10 mouse cellular contexts compared by ENCODE assay signal in the genomic region with DNA sequence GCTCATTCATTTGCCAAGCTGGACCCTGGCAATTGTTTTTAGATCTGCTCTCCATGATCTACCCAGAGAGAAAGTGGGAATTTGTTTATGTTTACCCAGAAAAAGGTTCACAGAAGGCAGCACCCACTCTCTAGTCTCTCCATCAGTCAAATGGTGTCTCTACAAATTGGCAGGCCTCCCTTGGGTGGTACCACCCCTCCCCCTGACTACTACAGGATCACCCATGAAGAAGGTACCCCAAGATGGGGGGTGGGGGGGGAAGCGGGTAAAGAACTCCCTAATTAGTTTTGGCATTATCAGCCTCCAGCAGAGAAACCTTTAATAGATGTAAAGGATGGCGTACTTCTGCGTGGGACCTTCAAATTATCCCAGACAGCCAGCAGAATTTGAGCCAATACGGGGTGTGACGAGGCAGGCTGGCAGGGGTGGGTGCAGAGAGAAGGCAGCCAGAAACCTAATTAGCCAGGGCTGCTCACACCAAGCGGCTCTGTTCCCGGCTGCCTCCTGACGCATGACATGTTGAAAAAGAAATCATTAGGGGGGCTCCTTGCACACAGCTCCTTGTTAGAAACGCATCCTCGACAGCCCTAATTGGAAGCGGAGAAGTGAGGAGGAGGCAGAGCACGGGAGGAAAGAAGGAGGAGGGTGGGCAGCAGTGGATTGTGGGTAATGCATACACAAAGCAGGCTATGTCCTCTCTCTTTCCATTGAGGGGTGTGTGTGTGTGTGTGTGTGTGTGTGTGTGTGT.
DNase-seq lines count a peak whose midpoint lies in the region; ATAC-seq lines count a peak whose summit lies in the region.
"Had no signal": no experiment of that assay in that cellular context is flagged by ENCODE, and none has a peak within 500 bp of the region (broad histone marks: within the 10 kb centered on the region; RNA-seq: fewer than 3 reads in every experiment).

No protein-coding gene starts in this region.

- DNase-seq in MN1 (ENCODE audit: low spot score): peak; percentile 75
- DNase-seq in cerebellum, postnatal 25 days: peak; percentile 32 to 51
- peak; percentile 71 for DNase-seq in left cerebral cortex, postnatal 36 days (ENCODE audit: low spot score in 2 of 2)
- no peak for DNase-seq in testis, postnatal 14 days (ENCODE audit: low spot score)
- no peak for DNase-seq in thymus, postnatal 0 days (ENCODE audit: low spot score)
- DNase-seq in kidney, adult 18-20 months: no peak

- WGBS in hindbrain, embryonic 13.5 days: 31% methylated on average over 12 of the region's 12 CpGs

- no peaks in the 10 kb centered on the region for H3K36me3 ChIP-seq in hindbrain, embryonic 13.5 days

- H3K27me3 ChIP-seq in hindbrain, embryonic 13.5 days: 0 out of 2 replicates have a peak, but pooled peaks cover 3% of the 10 kb centered on the region

- H3K27ac ChIP-seq in hindbrain, embryonic 13.5 days: peak overlapping the region; percentile 75

- peak overlapping the region; percentile 33 for H3K4me2 ChIP-seq in hindbrain, embryonic 13.5 days

- H3K4me1 ChIP-seq in hindbrain, embryonic 13.5 days (replicated peaks): peaks cover 17% of the 10 kb centered on the region

- H3K9ac ChIP-seq in hindbrain, embryonic 13.5 days: no peak overlapping the region

- no peak overlapping the region for H3K4me3 ChIP-seq in hindbrain, embryonic 13.5 days
- H3K4me3 ChIP-seq: myocyte had no signal

- intact Hi-C loops in left cerebral cortex, postnatal 36 days (cut with DNase I): loop anchor here (10.0 kb wide), 2 partner anchors 110 to 140 kb away; no protein-coding TSS in a partner anchor

- peak; percentile 91 for ATAC-seq in hindbrain, embryonic 13.5 days (ENCODE audit: low FRiP score)
- ATAC-seq in megakaryocyte-erythroid progenitor cell, adult 5-6 weeks (replicated peaks; ENCODE audit: low FRiP score, low TSS enrichment, poor library complexity, severe bottlenecking): no peak
- ATAC-seq: intestine, postnatal 0 days had no signal

- no peaks in the 10 kb centered on the region for H3K9me3 ChIP-seq in hindbrain, embryonic 13.5 days

Comparison
In these comparisons a context has a peak if more than half of its experiments do, and no peak if none do; other contexts are left out.
1. DNase-seq: peak in MN1 (single experiment), cerebellum, postnatal 25 days (2 of 2) and left cerebral cortex, postnatal 36 days (2 of 2); none in testis, postnatal 14 days (single experiment), thymus, postnatal 0 days (single experiment) and kidney, adult 18-20 months (single experiment).